In genomic region chr3:136862051-136862837, GRCm38 (mm10) we compare ENCODE assay signal across 18 mouse cellular contexts.
A peak's percentile ranks its signal among the peaks of the same experiment; 100 is the strongest.
DNase-seq lines count a peak whose midpoint lies in the region; ATAC-seq and TF ChIP-seq lines count a peak whose summit lies in the region.
"Had no signal": no experiment of that assay in that cellular context is flagged by ENCODE, and none has a peak within 500 bp of the region (broad histone marks: within the 10 kb centered on the region; RNA-seq: fewer than 3 reads in every experiment).

No protein-coding gene starts in this region.

- H3ac ChIP-seq in C2C12 (ENCODE audit: control insufficient read depth, insufficient read length, low read depth), result no peak overlapping the region

- WGBS in heart, embryonic 11.5 days (ENCODE audit: insufficient replicate concordance), result 62% methylated on average over 11 of the region's 11 CpGs

- no peak overlapping the region for H3K9ac ChIP-seq in heart, embryonic 11.5 days (ENCODE audit: low read depth, low read length)
- H3K9ac ChIP-seq: forebrain, embryonic 15.5 days; heart, embryonic 15.5 days; limb, embryonic 12.5 days; midbrain, embryonic 15.5 days; neural tube, embryonic 15.5 days had no signal

- no peaks in the 10 kb centered on the region for H3K79me3 ChIP-seq in C2C12 (ENCODE audit: low read depth)

- H3K4me2 ChIP-seq in heart, embryonic 11.5 days, result no peak overlapping the region
- H3K4me2 ChIP-seq: forebrain, embryonic 15.5 days; heart, embryonic 15.5 days; limb, embryonic 12.5 days; midbrain, embryonic 15.5 days; neural tube, embryonic 15.5 days had no signal

- no peak overlapping the region for H3K4me3 ChIP-seq in heart, embryonic 11.5 days (ENCODE audit: low read depth, low read length)
- no peak overlapping the region for H3K4me3 ChIP-seq in C2C12 (ENCODE audit: insufficient read depth, poor library complexity, severe bottlenecking)
- H3K4me3 ChIP-seq: forebrain, embryonic 15.5 days; heart, embryonic 15.5 days; limb, embryonic 12.5 days; midbrain, embryonic 15.5 days; neural tube, embryonic 15.5 days had no signal

- no peaks in the 10 kb centered on the region for H3K9me3 ChIP-seq in heart, embryonic 11.5 days (replicated peaks; ENCODE audit: control insufficient read depth, low read length)
- H3K9me3 ChIP-seq: forebrain, embryonic 15.5 days; heart, embryonic 15.5 days; limb, embryonic 12.5 days; midbrain, embryonic 15.5 days; neural tube, embryonic 15.5 days had no signal

- peak; percentile 35 to 59 for DNase-seq in heart, adult 18-20 months
- DNase-seq in kidney, postnatal 36 days, result peak; percentile 13 to 33
- no peak for DNase-seq in kidney, postnatal 10 days
- peak; percentile 16 for DNase-seq in lung, postnatal 36 days
- DNase-seq in cerebellum, adult 18-20 months, result no peak
- DNase-seq: adrenal gland, adult 8-10 months; layer of hippocampus, postnatal 36 days; thymus, adult 2 months had no signal

- no peak overlapping the region for H3K27ac ChIP-seq in heart, embryonic 11.5 days (ENCODE audit: low read depth, low read length)
- H3K27ac ChIP-seq: forebrain, embryonic 15.5 days; heart, embryonic 15.5 days; limb, embryonic 12.5 days; midbrain, embryonic 15.5 days; neural tube, embryonic 15.5 days had no signal

- ATAC-seq in heart, embryonic 11.5 days (replicated peaks; ENCODE audit: insufficient number of reproducible peaks, low FRiP score, low TSS enrichment), result no peak
- ATAC-seq: CD4-positive, CD25-positive, alpha-beta regulatory T cell, adult 4 months; inflammation-experienced regulatory T-cells, adult 6 months; Patski had no signal

- H3K36me3 ChIP-seq in heart, embryonic 11.5 days (ENCODE audit: control insufficient read depth, insufficient read depth, low read length), result no peaks in the 10 kb centered on the region
- H3K36me3 ChIP-seq in C2C12 (ENCODE audit: control insufficient read depth, insufficient read depth), result no peaks in the 10 kb centered on the region
- H3K36me3 ChIP-seq: forebrain, embryonic 15.5 days; heart, embryonic 15.5 days; limb, embryonic 12.5 days; midbrain, embryonic 15.5 days; neural tube, embryonic 15.5 days had no signal

- no peaks in the 10 kb centered on the region for H3K4me1 ChIP-seq in heart, embryonic 11.5 days (ENCODE audit: control insufficient read depth, insufficient read depth, low read length)
- H3K4me1 ChIP-seq: forebrain, embryonic 15.5 days; neural tube, embryonic 15.5 days had no signal

- H3K79me2 ChIP-seq in C2C12 (ENCODE audit: control insufficient read depth, insufficient read depth), result peaks cover 11% of the 10 kb centered on the region

- no peak for TF ChIP-seq CTCF in C2C12 (IDR thresholded peaks at IDR 0.05; ENCODE audit: control insufficient read depth, insufficient read depth, insufficient read length)

- H3K27me3 ChIP-seq in heart, embryonic 11.5 days (ENCODE audit: control insufficient read depth, insufficient read depth, low read length), result no peaks in the 10 kb centered on the region
- H3K27me3 ChIP-seq in C2C12 (ENCODE audit: control insufficient read depth, insufficient read depth, insufficient read length), result no peaks in the 10 kb centered on the region
- H3K27me3 ChIP-seq: forebrain, embryonic 15.5 days; heart, embryonic 15.5 days; limb, embryonic 12.5 days; midbrain, embryonic 15.5 days; neural tube, embryonic 15.5 days; Patski had no signal

TF ChIP-seq in C2C12, 6 proteins besides CTCF, POLR2A, EP300 and RAD21:
- TF ChIP-seq FOSL1 (IDR thresholded peaks at IDR 0.05; ENCODE audit: insufficient read depth, low read length, poor library complexity, severe bottlenecking) (peak; percentile 10), CEBPB (IDR thresholded peaks at IDR 0.05; ENCODE audit: low read depth) (no peak), USF1 (IDR thresholded peaks at IDR 0.05; ENCODE audit: low read depth) (no peak), MYOD1 (IDR thresholded peaks at IDR 0.05; ENCODE audit: control insufficient read depth, insufficient read length, low read depth) (no peak), MYOG (IDR thresholded peaks at IDR 0.05; ENCODE audit: control insufficient read depth, extremely low read depth, insufficient read length) (no peak)
TF ChIP-seq in C2C12: peak in this region for 1.

Comparison
In these comparisons a context has a peak if more than half of its experiments do, and no peak if none do; other contexts are left out.
1. DNase-seq: peak in heart, adult 18-20 months (2 of 2), kidney, postnatal 36 days (2 of 2) and lung, postnatal 36 days (single experiment); none in kidney, postnatal 10 days (single experiment) and cerebellum, adult 18-20 months (0 of 2).